Mouse (Mus musculus): ENCODE measurements around the gene Pofut2. TPM values are rescaled to one million over a fixed set of nuclear protein-coding genes. Genes with fewer than 3 reads are reported as not detected.

Pofut2 gene
- polyA plus RNA-seq, 1 experiment from 2014 or later: 84.2 TPM

GRCm38 (mm10) chr10:77227368-77227723, 31.7 kb upstream of the Pofut2 start:
- WGBS: 59% methylated on average over 6 of the region's 6 CpGs
- H3K9ac ChIP-seq (replicated peaks; ENCODE audit: low read depth): no peak overlapping the region
- no peak overlapping the region for H3K27ac ChIP-seq (ENCODE audit: low read length)
- no peak for ATAC-seq
- H3K9me3 ChIP-seq (ENCODE audit: low read length): no peaks in the 10 kb centered on the region
- H3K36me3 ChIP-seq (ENCODE audit: insufficient read depth, low read length): no peaks in the 10 kb centered on the region
- TF ChIP-seq CTCF (IDR thresholded peaks at IDR 0.05): no peak
- TF ChIP-seq EP300 (IDR thresholded peaks at IDR 0.05): no peak
- 0 out of 2 replicates have a peak, but pooled peaks cover 4% of the 10 kb centered on the region for H3K27me3 ChIP-seq (replicated peaks; ENCODE audit: insufficient read depth, low read length)
- no peak for DNase-seq (ENCODE audit: low spot score)
- H3K4me3 ChIP-seq (ENCODE audit: low read depth, low read length): no peak overlapping the region
- no peak overlapping the region for H3K4me2 ChIP-seq (replicated peaks; ENCODE audit: low read depth, low read length)
- no peaks in the 10 kb centered on the region; the same call in none of the 2 replicates for H3K4me1 ChIP-seq (ENCODE audit: insufficient read depth, low read depth, low read length)

GRCm38 (mm10) chr10:77229609-77230595, 29.1 kb upstream of the Pofut2 start:
- WGBS: 66% methylated on average over 13 of the region's 13 CpGs
- DNase-seq (ENCODE audit: low spot score): no peak
- Histone ChIP-seq H3K4me2 (replicated peaks; ENCODE audit: low read depth, low read length) (no peak overlapping the region), H3K27ac (ENCODE audit: low read length) (no peak overlapping the region), H3K9me3 (ENCODE audit: low read length) (no peaks in the 10 kb centered on the region), H3K4me3 (ENCODE audit: low read depth, low read length) (no peak overlapping the region), H3K36me3 (ENCODE audit: insufficient read depth, low read length) (no peaks in the 10 kb centered on the region), H3K9ac (replicated peaks; ENCODE audit: low read depth) (no peak overlapping the region), H3K27me3 (replicated peaks; ENCODE audit: insufficient read depth, low read length) (no peaks in the 10 kb centered on the region), H3K4me1 (ENCODE audit: insufficient read depth, low read depth, low read length) (peaks cover 2% of the 10 kb centered on the region)
- ATAC-seq: no peak
- no peak for TF ChIP-seq CTCF (IDR thresholded peaks at IDR 0.05)
- no peak for TF ChIP-seq EP300 (IDR thresholded peaks at IDR 0.05)

- H3K9ac ChIP-seq (replicated peaks; ENCODE audit: low read depth): no peak overlapping the region
These were observed 26.9 kb upstream of the Pofut2 start for GRCm38 (mm10) chr10:77231861-77232755.

GRCm38 (mm10) chr10:77233230-77233629, 25.8 kb upstream of the Pofut2 start:
- Histone ChIP-seq H3K9ac (replicated peaks; ENCODE audit: low read depth) (no peak overlapping the region), H3K4me2 (replicated peaks; ENCODE audit: low read depth, low read length) (no peak overlapping the region), H3K27me3 (replicated peaks; ENCODE audit: insufficient read depth, low read length) (no peaks in the 10 kb centered on the region), H3K4me1 (ENCODE audit: insufficient read depth, low read depth, low read length) (peaks cover 5% of the 10 kb centered on the region; the same call in 1 of the 2 replicates), H3K4me3 (ENCODE audit: low read depth, low read length) (no peak overlapping the region), H3K27ac (ENCODE audit: low read length) (no peak overlapping the region), H3K36me3 (ENCODE audit: insufficient read depth, low read length) (no peaks in the 10 kb centered on the region), H3K9me3 (ENCODE audit: low read length) (no peaks in the 10 kb centered on the region)
- WGBS: 95% methylated on average over 1 of the region's 1 CpGs
- ATAC-seq: no peak
- TF ChIP-seq CTCF (IDR thresholded peaks at IDR 0.05) (no peak), EP300 (IDR thresholded peaks at IDR 0.05) (no peak)
- DNase-seq (ENCODE audit: low spot score): no peak

More at GRCm38 (mm10) chr10:77231861-77232755, 26.9 kb upstream of the Pofut2 start:
- Histone ChIP-seq H3K4me2 (replicated peaks; ENCODE audit: low read depth, low read length) (no peak overlapping the region), H3K9me3 (ENCODE audit: low read length) (no peaks in the 10 kb centered on the region), H3K27me3 (replicated peaks; ENCODE audit: insufficient read depth, low read length) (no peaks in the 10 kb centered on the region), H3K4me1 (ENCODE audit: insufficient read depth, low read depth, low read length) (peaks cover 5% of the 10 kb centered on the region; the same call in 1 of the 2 replicates), H3K27ac (ENCODE audit: low read length) (no peak overlapping the region), H3K4me3 (ENCODE audit: low read depth, low read length) (no peak overlapping the region), H3K36me3 (ENCODE audit: insufficient read depth, low read length) (no peaks in the 10 kb centered on the region)
- no peak for ATAC-seq
- TF ChIP-seq CTCF (IDR thresholded peaks at IDR 0.05) (no peak), EP300 (IDR thresholded peaks at IDR 0.05) (no peak)
- WGBS: 51% methylated on average over 16 of the region's 16 CpGs
- no peak for DNase-seq (ENCODE audit: low spot score)

DNA sequence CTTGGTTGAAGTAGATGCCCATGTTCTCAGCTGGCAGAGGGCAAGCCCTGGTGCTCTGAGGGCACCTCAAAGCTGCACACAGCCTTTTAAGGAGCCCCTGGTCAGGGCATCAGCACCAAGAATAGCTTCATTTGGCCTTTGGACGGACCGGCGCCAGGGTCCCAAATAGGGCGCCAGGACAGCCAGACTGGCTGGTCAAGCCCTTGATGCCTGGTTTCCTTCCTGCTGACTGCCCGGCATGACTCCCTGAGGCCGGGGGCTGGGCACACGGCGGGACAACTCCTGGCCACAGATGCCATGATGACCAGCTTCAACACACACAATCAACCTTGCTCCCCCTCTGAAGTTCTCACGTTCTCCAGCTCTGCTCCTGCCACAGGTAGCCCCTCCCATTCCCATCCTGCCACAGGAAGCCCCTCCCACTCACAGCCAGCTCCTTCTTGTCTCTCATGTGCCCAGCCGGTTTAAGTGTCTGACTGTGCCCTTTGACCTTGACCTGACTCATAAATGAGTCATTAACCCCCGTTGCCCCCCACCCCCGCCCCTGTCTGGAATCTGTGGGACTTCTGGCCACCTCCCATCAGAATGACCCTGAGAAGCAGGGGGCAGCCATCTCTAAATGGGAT, 23.9 kb upstream of the Pofut2 start:
- peaks cover 5% of the 10 kb centered on the region; the same call in 1 of the 2 replicates for H3K4me1 ChIP-seq (ENCODE audit: insufficient read depth, low read depth, low read length)
- no peaks in the 10 kb centered on the region for H3K27me3 ChIP-seq (replicated peaks; ENCODE audit: insufficient read depth, low read length)
- H3K9me3 ChIP-seq (ENCODE audit: low read length): no peaks in the 10 kb centered on the region
- ATAC-seq: peak; percentile 39
- no peak overlapping the region for H3K27ac ChIP-seq (ENCODE audit: low read length)
- DNase-seq (ENCODE audit: low spot score): peak; percentile 36
- H3K4me3 ChIP-seq (ENCODE audit: low read depth, low read length): no peak overlapping the region
- no peaks in the 10 kb centered on the region for H3K36me3 ChIP-seq (ENCODE audit: insufficient read depth, low read length)
- TF ChIP-seq EP300 (IDR thresholded peaks at IDR 0.05): no peak
- WGBS: 57% methylated on average over 12 of the region's 12 CpGs
- no peak overlapping the region for H3K4me2 ChIP-seq (replicated peaks; ENCODE audit: low read depth, low read length)
- no peak overlapping the region for H3K9ac ChIP-seq (replicated peaks; ENCODE audit: low read depth)
